Mouse (Mus musculus): ENCODE measurements around the gene Gm10337. TPM values are rescaled to one million over a fixed set of nuclear protein-coding genes. Genes with fewer than 3 reads are reported as not detected.
A peak's percentile ranks its signal among the peaks of the same experiment; 100 is the strongest.

Gene Gm10337
- polyA plus RNA-seq, 1 experiment = not detected

GRCm38 (mm10) chr15:102498322-102498721 is 5.2 kb upstream of the Gm10337 start:
- no peak overlapping the region for H3K4me2 ChIP-seq (ENCODE audit: low read depth)
- peaks cover 99% of the 10 kb centered on the region for H3K36me3 ChIP-seq (ENCODE audit: control insufficient read depth, insufficient read depth)
- H3ac ChIP-seq (ENCODE audit: control insufficient read depth, insufficient read length) = no peak overlapping the region
- H3K4me3 ChIP-seq = no peak overlapping the region
- peaks cover 42% of the 10 kb centered on the region for H3K79me2 ChIP-seq (ENCODE audit: control insufficient read depth, insufficient read depth)
- no peak for TF ChIP-seq E2F4 (IDR thresholded peaks at IDR 0.05; ENCODE audit: insufficient read depth)
- TF ChIP-seq POLR2AphosphoS2 (IDR thresholded peaks at IDR 0.05; ENCODE audit: insufficient read length, low read depth) = no peak
- TF ChIP-seq MYOD1 (IDR thresholded peaks at IDR 0.05; ENCODE audit: control insufficient read depth in 1 of 3, insufficient read length in 2 of 3, low read depth in 2 of 3) = no peak
- TF ChIP-seq TCF12 (IDR thresholded peaks at IDR 0.05; ENCODE audit: insufficient read depth, poor library complexity, severe bottlenecking) = no peak
- TF ChIP-seq REST (IDR thresholded peaks at IDR 0.05; ENCODE audit: insufficient read depth, insufficient read length) = no peak
- no peak for TF ChIP-seq MAX (IDR thresholded peaks at IDR 0.05; ENCODE audit: low read depth)
- no peak for TF ChIP-seq CEBPB (IDR thresholded peaks at IDR 0.05; ENCODE audit: insufficient read depth, poor library complexity, severe bottlenecking)
- TF ChIP-seq SRF (IDR thresholded peaks at IDR 0.05; ENCODE audit: control insufficient read depth, insufficient read length, low read depth) = no peak
- no peaks in the 10 kb centered on the region for H3K27me3 ChIP-seq (ENCODE audit: control insufficient read depth, insufficient read depth, insufficient read length)

GRCm38 (mm10) chr15:102499370-102499769 is 4.2 kb upstream of the Gm10337 start:
- peaks cover 98% of the 10 kb centered on the region for H3K36me3 ChIP-seq (ENCODE audit: control insufficient read depth, insufficient read depth)
- H3K4me2 ChIP-seq (ENCODE audit: low read depth) = no peak overlapping the region
- no peaks in the 10 kb centered on the region for H3K27me3 ChIP-seq (ENCODE audit: control insufficient read depth, insufficient read depth, insufficient read length)
- peaks cover 33% of the 10 kb centered on the region for H3K79me2 ChIP-seq (ENCODE audit: control insufficient read depth, insufficient read depth)
- no peak overlapping the region for H3K4me3 ChIP-seq
- H3ac ChIP-seq (ENCODE audit: control insufficient read depth, insufficient read length) = no peak overlapping the region
- no peak for TF ChIP-seq MAX (IDR thresholded peaks at IDR 0.05; ENCODE audit: low read depth)
- no peak for TF ChIP-seq POLR2A (IDR thresholded peaks at IDR 0.05; ENCODE audit: insufficient read length, low read depth)
- TF ChIP-seq E2F4 (IDR thresholded peaks at IDR 0.05; ENCODE audit: insufficient read depth) = no peak
- TF ChIP-seq TCF3 (IDR thresholded peaks at IDR 0.05; ENCODE audit: insufficient read length, low read depth) = no peak
- no peak for TF ChIP-seq USF1 (IDR thresholded peaks at IDR 0.05; ENCODE audit: low read depth)

- Histone ChIP-seq H3K79me2 (ENCODE audit: control insufficient read depth, insufficient read depth) (peaks cover 28% of the 10 kb centered on the region), H3K4me2 (ENCODE audit: low read depth) (no peak overlapping the region), H3K27me3 (ENCODE audit: control insufficient read depth, insufficient read depth, insufficient read length) (no peaks in the 10 kb centered on the region), H3K4me3 (no peak overlapping the region), H3K36me3 (ENCODE audit: control insufficient read depth, insufficient read depth) (peaks cover 98% of the 10 kb centered on the region), H3ac (ENCODE audit: control insufficient read depth, insufficient read length) (no peak overlapping the region)
- TF ChIP-seq TCF12 (IDR thresholded peaks at IDR 0.05; ENCODE audit: insufficient read depth, poor library complexity, severe bottlenecking) (no peak), POLR2AphosphoS2 (IDR thresholded peaks at IDR 0.05; ENCODE audit: insufficient read length, low read depth) (peak; percentile 16)
Observed at GRCm38 (mm10) chr15:102499851-102500250, 3.7 kb upstream of the Gm10337 start.

- H3ac ChIP-seq (ENCODE audit: control insufficient read depth, insufficient read length) = no peak overlapping the region
- no peak for TF ChIP-seq REST (IDR thresholded peaks at IDR 0.05; ENCODE audit: insufficient read depth, insufficient read length)
- TF ChIP-seq MAX (IDR thresholded peaks at IDR 0.05; ENCODE audit: low read depth) = no peak
- TF ChIP-seq POLR2AphosphoS2 (IDR thresholded peaks at IDR 0.05; ENCODE audit: insufficient read length, low read depth) = peak; percentile 81
- no peak for TF ChIP-seq CEBPB (IDR thresholded peaks at IDR 0.05; ENCODE audit: insufficient read depth, poor library complexity, severe bottlenecking)
- no peak for TF ChIP-seq MYOG (IDR thresholded peaks at IDR 0.05; ENCODE audit: control insufficient read depth in 1 of 3, insufficient read depth in 1 of 3, insufficient read length in 2 of 3, low read depth in 2 of 3)
- H3K27me3 ChIP-seq (ENCODE audit: control insufficient read depth, insufficient read depth, insufficient read length) = no peaks in the 10 kb centered on the region
- H3K79me2 ChIP-seq (ENCODE audit: control insufficient read depth, insufficient read depth) = peaks cover 21% of the 10 kb centered on the region
- H3K36me3 ChIP-seq (ENCODE audit: control insufficient read depth, insufficient read depth) = peaks cover 93% of the 10 kb centered on the region
- H3K4me2 ChIP-seq (ENCODE audit: low read depth) = no peak overlapping the region
- H3K4me3 ChIP-seq = no peak overlapping the region
Observed at GRCm38 (mm10) chr15:102500479-102500878, 3.0 kb upstream of the Gm10337 start.

- Histone ChIP-seq H3K4me2 (ENCODE audit: low read depth) (no peak overlapping the region), H3K36me3 (ENCODE audit: control insufficient read depth, insufficient read depth) (peaks cover 85% of the 10 kb centered on the region), H3K27me3 (ENCODE audit: control insufficient read depth, insufficient read depth, insufficient read length) (no peaks in the 10 kb centered on the region), H3ac (ENCODE audit: control insufficient read depth, insufficient read length) (no peak overlapping the region), H3K4me3 (no peak overlapping the region), H3K79me2 (ENCODE audit: control insufficient read depth, insufficient read depth) (peaks cover 14% of the 10 kb centered on the region)
- TF ChIP-seq REST (IDR thresholded peaks at IDR 0.05; ENCODE audit: insufficient read depth, insufficient read length) = no peak
- peak; percentile 61 for TF ChIP-seq POLR2AphosphoS2 (IDR thresholded peaks at IDR 0.05; ENCODE audit: insufficient read length, low read depth)
Observed at GRCm38 (mm10) chr15:102501084-102501814, 2.3 kb upstream of the Gm10337 start.

GRCm38 (mm10) chr15:102502254-102502840 is 1.2 kb upstream of the Gm10337 start:
- Histone ChIP-seq H3K79me2 (ENCODE audit: control insufficient read depth, insufficient read depth) (peaks cover 6% of the 10 kb centered on the region), H3K27me3 (ENCODE audit: control insufficient read depth, insufficient read depth, insufficient read length) (no peaks in the 10 kb centered on the region), H3K4me3 (no peak overlapping the region), H3K4me2 (ENCODE audit: low read depth) (no peak overlapping the region), H3ac (ENCODE audit: control insufficient read depth, insufficient read length) (no peak overlapping the region), H3K36me3 (ENCODE audit: control insufficient read depth, insufficient read depth) (peaks cover 74% of the 10 kb centered on the region)
- peak; percentile 35 for TF ChIP-seq POLR2AphosphoS2 (IDR thresholded peaks at IDR 0.05; ENCODE audit: insufficient read length, low read depth)
- no peak for TF ChIP-seq MAX (IDR thresholded peaks at IDR 0.05; ENCODE audit: low read depth)
